Mouse (Mus musculus): ENCODE results near the gene Gm21860.
"Not testable (repeated sequence)": the region's sequence is repeated elsewhere in the genome, so short reads cannot be mapped to it uniquely, and the experiment has no call there.

Gm21860 gene

DNA sequence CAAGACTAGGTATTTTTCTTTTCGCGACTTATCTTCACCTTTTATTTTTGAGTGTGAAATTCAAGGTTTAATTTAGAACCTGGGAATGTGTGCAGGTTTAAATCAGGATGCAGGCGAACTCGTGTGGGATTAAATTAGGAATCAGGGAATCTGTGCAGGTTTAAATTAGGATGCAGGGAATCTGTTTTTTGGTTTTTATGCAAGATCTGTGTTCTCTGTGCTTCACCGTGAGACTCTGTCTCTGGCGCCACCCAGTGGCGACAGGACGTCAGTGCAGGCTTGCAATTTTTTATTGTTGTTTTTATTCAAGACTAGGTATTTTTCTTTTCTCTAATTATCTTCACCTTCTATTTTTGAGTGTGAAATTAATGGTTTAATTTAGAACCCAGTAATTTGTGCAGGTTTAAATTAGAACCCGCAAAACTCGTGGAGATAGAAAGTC is 22.5 kb downstream of the Gm21860 start:
- DNase-seq = peak in 1 of 2 experiments; percentile 10

DNA sequence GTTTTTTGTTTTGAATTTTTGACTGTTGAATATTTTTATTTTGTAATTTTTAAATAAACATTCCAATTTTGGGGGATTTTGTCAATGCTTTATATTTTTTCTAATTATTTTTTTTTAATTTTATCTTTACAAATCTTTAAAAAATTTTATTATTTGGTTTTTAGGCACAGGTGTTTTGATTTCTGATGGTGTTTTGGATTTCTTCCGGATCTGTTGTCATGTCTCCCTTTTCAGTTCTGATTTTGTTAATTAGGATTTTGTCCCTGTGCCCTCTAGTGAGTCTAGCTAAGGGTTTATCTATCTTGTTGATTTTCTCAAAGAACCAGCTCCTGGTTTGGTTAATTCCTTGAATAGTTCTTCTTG is 23.0 kb downstream of the Gm21860 start:
- DNase-seq = not testable (repeated sequence)

DNA sequence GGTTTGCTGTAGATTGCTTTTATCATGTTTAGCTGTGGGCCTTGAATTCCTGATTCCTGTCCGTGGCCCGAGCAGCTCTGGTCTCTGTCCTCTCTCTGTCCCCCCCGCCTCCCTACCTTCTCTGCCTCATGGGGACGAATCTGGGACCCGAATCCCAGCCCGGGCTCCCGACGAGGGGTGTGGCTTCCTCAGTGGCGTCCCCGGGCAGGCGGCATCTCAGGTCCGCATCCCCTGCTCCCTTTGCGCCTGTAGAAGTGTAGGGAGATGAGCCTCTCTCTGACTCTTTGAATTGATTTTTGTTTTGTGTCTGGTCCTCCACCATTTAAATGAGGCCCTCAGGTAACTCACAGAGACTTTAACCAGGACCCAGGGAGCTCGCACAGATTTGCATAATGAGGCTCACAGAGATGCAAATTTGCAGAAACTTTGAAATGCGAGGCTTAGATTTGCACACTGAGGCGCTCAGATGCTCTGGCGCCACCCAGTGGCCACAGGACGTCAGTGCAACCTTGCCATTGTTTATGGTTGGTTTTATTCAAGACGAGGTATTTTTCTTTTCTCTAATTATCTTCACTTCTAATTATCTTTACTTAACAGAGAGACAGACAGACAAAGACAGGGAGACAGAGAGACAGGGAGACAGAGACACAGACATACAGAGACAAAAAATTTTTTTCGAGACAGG is 23.6 kb downstream of the Gm21860 start:
- DNase-seq = peak in 1 of 2 experiments; percentile 43

DNA sequence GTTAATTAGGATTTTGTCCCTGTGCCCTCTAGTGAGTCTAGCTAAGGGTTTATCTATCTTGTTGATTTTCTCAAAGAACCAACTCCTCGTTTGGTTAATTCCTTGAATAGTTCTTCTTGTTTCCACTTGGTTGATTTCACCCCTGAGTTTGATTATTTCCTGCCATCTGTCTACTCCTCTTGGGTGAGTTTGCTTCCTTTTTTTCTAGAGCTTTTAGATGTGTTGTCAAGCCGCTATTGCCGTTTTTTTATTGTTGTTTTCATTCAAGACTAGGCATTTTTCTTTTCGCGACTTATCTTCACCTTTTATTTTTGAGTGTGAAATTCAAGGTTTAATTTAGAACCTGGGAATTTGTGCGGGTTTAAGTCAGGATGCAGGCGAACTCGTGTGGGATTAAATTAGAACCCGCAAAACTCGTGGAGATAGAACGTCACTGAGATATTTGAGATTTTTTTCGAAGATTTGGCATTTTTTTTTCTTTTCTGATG is 24.8 kb downstream of the Gm21860 start:
- not testable (repeated sequence) for DNase-seq

DNA sequence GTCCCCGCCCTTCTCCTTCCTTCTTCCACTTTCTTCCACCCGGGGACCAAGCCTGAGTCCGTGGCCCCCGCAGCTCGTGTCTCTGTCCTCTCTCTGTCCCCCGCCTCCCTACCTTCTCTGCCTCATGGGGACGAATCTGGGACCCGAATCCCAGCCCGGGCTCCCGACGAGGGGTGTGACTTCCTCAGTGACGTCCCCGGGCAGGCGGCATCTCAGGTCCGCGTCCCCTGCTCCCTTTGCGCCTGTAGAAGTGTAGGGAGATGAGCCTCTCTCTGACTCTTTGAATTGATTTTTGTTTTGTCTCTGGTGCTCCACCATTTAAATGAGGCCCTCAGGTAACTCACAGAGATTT is 25.7 kb downstream of the Gm21860 start:
- DNase-seq = peak in 1 of 2 experiments; percentile 22

DNA sequence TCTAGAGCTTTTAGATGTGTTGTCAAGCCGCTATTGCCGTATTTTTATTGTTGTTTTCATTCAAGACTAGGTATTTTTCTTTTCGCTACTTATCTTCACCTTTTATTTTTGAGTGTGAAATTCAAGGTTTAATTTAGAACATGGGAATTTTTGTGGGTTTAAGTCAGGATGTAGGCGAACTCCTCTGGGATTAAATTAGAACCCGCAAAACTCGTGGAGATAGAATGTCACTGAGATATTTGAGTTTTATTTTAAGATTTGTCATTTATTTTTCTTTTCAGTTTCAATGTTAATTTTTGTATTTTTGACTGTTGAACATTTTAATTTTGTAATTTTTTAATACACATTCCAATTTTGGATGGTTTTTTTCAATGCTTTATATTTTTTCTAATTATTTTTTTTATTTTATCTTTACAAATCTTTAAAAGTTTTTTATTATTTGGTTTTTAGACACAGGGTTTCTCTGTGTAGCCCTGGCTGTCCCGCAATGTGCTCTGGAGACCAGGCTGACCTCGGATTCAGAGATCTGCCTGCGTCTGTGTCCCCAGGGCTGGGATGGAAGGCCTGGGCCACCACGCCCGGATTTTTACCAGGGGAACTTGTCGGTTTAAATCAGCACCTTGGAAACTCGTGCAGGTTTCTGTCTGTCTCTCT is 26.2 kb downstream of the Gm21860 start:
- DNase-seq = peak; percentile 11 to 38

DNA sequence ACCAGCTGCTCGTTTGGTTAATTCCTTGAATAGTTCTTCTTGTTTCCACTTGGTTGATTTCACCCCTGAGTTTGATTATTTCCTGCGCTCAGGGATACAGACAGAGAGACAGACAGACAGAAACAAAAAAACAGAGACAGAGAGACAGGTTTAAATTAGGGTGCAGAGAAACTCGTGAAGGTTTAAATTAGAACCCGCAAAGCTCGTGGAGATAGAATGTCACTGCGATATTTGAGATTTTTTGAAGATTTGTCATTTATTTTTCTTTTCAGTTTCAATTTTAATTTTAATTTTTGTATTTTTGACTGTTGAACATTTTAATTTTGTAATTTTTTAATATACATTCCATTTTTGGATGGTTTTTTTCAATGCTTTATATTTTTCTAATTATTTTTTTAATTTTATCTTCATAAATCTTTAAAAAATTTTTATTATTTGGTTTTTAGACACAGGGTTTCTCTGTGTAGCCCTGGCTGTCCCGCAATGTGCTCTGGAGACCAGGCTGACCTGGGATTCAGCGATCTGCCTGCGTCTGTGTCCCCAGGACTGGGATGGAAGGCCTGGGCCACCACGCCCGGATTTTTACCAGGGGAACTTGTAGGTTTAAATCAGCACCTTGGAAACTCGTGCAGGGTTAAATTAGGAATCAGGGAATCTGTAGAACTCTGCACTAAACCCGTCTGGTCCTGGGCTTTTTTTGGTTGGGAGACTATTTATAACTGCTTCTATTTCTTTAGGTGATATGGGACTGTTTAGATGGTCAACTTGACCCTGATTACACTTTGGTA is 27.3 kb downstream of the Gm21860 start:
- not testable (repeated sequence) for DNase-seq

DNA sequence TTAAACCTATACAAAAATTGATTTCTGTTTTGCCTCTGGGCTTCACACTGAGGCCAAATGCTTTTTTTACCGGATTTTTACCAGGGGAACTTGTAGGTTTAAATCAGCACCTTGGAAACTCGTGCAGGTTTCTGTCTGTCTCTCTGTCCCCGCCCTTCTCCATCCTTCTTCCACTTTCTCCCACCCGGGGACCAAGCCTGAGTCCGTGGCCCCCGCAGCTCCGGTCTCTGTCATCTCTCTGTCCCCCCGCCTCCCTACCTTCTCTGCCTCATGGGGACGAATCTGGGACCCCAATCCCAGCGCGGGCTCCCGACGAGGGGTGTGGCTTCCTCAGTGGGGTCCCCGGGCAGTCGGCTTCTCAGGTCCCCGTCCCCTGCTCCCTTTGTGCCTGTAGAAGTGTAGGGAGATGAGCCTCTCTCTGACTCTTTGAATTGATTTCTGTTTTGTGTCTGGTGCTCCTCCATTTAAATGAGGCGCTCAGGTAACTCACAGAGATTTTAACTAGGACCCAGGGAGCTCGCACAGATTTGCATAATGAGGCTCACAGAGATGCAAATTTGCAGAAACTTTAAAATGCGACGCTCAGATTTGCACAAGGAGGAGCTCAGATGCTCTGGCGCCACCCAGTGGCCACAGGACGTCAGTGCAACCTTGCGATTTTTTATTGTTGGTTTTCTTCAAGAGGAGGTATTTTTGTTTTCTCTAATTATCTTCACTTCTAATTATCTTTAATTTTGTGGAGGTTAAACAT is 28.7 kb downstream of the Gm21860 start:
- not testable (repeated sequence) for DNase-seq

DNA sequence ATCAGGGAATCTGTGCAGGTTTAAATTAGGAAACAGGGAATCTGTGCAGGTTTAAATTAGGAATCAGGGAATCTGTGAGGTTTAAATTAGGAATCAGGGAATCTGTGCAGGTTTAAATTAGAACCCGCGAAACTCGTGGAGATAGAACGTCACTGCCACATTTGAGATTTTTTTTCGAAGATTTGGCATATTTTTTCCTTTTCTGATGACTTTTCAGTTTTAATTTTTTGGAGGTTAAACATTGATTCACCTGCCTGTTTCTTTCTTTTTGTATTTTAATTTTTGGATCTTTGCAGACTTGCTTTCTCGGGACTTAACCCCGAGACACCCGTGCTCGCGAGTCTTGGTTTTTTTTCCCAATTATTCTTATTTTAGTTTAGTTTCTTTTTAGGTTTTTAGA is 29.5 kb downstream of the Gm21860 start:
- DNase-seq = not testable (repeated sequence)

DNA sequence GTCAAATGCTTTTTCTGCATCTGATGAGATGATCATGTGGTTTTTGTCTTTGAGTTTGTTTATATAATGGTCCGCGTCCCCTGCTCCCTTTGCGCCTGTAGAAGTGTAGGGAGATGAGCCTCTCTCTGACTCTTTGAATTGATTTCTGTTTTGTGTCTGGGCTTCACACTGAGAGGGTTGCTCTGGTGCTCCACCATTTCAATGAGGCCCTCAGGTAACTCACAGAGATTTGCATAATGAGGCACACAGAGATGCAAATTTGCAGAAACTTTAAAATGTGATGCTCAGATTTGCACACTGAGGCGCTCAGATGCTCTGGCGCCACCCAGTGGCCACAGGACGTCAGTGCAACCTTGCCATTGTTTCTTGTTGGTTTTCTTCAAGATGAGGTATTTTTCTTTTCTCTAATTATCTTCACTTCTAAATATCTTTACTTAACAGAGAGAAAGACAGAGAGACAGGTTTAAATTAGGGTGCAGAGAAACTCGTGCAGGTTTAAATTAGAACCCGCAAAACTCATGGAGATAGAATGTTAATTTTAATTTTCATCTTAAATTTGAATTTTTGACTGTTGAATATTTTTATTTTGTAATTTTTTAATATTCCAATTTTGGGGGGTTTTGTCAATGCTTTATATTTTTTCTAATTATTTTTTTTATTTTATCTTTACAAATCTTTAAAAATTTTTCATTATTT is 30.5 kb downstream of the Gm21860 start:
- DNase-seq = not testable (repeated sequence)

DNA sequence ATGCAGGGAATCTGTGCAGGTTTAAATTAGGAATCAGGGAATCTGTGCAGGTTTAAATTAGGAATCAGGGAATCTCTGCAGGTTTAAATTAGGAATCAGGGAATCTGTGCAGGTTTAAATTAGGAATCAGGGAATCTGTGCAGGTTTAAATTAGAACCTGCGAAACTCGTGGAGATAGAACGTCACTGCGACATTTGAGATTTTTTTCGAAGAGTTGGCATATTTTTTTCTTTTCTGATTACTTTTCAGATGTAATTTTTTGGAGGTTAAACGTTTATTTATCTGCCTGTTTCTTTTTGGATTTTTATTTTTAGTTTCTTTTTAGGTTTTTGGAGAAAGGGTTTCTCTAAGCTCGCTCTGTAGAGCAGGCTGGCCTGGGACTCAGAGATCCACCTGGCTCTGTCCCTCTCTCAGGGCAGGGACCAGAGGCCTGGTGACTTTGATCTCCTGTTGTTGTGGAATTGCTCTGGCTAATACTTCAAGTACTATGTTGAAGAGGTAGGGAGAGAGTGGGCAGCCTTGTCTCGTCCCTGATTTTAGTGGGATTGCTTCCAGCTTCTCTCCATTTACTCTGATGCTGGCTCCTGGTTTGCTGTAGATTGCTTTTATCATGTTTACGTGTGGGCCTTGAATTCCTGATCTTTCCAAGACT is 31.2 kb downstream of the Gm21860 start:
- DNase-seq = peak; percentile 25 to 65

DNA sequence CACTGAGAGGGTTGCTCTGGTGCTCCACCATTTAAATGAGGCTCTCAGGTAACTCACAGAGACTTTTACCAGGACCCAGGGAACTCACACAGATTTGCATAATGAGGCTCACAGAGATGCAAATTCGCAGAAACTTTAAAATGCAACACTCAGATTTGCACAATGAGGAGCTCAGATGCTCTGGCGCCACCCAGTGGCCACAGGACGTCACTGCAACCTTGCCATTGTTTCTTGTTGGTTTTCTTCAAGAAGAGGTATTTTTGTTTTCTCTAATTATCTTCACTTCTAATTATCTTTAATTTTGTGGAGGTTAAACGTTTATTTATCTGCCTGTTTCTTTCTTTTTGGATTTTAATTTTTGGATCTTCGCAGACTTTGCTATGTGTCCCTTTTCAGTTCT is 34.1 kb downstream of the Gm21860 start:
- not testable (repeated sequence) for DNase-seq

DNA sequence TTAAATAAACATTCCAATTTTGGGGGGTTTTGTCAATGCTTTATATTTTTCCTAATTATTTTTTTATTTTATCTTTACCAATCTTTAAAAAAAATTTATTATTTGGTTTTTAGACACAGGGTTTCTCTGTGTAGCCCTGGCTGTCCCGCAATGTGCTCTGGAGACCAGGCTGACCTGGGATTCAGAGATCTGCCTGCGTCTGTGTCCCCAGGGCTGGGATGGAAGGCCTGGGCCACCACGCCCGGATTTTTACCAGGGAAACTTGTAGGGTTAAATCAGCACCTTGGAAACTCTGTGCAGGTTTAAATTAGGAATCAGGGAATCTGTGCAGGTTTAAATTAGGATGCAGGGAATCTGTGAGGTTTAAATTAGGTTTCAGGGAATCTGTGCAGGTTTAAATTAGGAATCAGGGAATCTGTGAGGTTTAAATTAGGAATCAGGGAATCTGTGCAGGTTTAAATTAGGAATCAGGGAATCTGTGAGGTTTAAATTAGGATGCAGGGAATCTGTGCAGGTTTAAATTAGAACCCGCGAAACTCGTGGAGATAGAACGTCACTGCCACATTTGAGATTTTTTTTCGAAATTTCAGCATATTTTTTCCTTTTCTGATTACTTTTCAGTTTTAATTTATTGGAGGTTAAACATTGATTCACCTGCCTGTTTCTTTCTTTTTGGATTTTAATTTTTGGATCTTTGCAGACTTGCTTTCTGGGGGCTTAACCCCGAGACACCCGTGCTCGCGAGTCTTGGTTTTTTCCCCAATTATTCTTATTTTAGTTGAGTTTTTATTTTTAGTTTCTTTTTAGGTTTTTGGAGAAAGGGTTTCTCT is 35.0 kb downstream of the Gm21860 start:
- not testable (repeated sequence) for DNase-seq

DNA sequence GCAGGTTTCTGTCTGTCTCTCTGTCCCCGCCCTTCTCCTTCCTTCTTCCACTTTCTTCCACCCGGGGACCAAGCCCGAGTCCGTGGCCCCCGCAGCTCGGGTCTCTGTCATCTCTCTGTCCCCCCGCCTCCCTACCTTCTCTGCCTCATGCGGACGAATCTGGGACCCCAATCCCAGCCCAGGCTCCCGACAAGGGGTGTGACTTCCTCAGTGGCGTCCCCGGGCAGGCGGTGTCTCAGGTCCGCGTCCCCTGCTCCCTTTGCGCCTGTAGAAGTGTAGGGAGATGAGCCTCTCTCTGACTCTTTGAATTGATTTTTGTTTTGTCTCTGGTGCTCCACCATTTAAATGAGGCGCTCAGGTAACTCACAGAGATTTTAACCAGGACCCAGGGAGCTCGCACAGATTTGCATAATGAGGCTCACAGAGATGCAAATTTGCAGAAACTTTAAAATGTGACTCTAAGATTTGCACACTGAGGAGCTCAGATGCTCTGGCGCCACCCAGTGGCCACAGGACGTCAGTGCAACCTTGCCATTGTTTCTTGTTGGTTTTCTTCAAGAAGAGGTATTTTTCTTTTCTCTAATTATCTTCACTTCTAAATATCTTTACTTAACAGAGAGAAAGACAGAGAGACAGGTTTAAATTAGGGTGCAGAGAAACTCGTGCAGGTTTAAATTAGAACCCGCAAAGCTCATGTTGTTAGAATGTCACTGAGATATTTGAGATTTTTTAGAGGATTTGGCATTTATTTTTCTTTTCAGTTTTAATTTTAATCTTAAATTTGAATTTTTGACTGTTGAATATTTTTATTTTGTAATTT is 35.8 kb downstream of the Gm21860 start:
- DNase-seq = peak; percentile 48 to 62

DNA sequence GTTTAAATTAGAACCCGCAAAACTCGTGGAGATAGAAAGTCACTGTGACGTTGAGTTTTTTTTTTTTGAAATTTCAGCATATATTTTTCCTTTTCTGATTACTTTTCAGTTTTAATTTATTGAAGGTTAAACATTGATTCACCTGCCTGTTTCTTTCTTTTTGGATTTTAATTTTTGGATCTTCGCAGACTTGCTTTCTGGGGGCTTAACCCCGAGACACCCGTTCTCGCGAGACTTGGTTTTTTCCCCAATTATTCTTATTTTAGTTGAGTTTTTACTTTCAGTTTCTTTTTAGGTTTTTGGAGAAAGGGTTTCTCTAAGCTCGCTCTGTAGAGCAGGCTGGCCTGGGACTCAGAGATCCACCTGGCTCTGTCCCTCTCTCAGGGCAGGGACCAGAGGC is 36.6 kb downstream of the Gm21860 start:
- DNase-seq = not testable (repeated sequence)

DNA sequence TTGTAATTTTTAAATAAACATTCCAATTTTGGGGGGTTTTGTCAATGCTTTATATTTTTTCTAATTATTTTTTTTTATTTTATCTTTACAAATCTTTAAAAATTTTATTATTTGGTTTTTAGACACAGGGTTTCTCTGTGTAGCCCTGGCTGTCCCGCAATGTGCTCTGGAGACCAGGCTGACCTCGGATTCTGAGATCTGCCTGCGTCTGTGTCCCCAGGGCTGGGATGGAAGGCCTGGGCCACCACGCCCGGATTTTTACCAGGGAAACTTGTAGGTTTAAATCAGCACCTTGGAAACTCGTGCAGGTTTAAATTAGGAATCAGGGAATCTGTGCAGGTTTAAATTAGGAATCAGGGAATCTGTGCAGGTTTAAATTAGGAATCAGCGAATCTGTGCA is 37.1 kb downstream of the Gm21860 start:
- peak in 1 of 2 experiments; percentile 26 for DNase-seq
